Mouse (Mus musculus) kidney, postnatal 36 days (tissue): ENCODE results near the gene Zfp341.

Experiments used
- DNase-seq, 2 experiments: peaks; one replicate each; pipeline ENCODE4 v3.0.0; 2021 to 2022; ENCODE audit warnings: mixed read lengths in 2 of 2

Zfp341 gene

GRCm38 (mm10) chr2:154635826-154636225 is 22.7 kb downstream of the Zfp341 start:
- no peak for DNase-seq

GRCm38 (mm10) chr2:154638521-154638920 is 25.4 kb downstream of the Zfp341 start:
- no peak for DNase-seq

- no peak for DNase-seq
Measured at GRCm38 (mm10) chr2:154639115-154639514, 26.0 kb downstream of the Zfp341 start.

GRCm38 (mm10) chr2:154641176-154641575 is 28.1 kb downstream of the Zfp341 start:
- DNase-seq: no peak

GRCm38 (mm10) chr2:154642005-154642459 is 28.9 kb downstream of the Zfp341 start:
- DNase-seq: no peak

GRCm38 (mm10) chr2:154642712-154643385 is 29.8 kb downstream of the Zfp341 start:
- DNase-seq: no peak

GRCm38 (mm10) chr2:154646634-154647033 is 33.5 kb downstream of the Zfp341 start:
- peak; percentile 20 to 68 for DNase-seq

- DNase-seq: peak; percentile 72 to 78
Measured at GRCm38 (mm10) chr2:154648086-154648485, 35.0 kb downstream of the Zfp341 start.

- DNase-seq: no peak
Measured at GRCm38 (mm10) chr2:154650404-154650803, 37.3 kb downstream of the Zfp341 start.

- DNase-seq: peak; percentile 72 to 74
Measured at GRCm38 (mm10) chr2:154651363-154651762, 38.3 kb downstream of the Zfp341 start, which contains the start of gene Chmp4b. TSS of gene Chmp4b (plus strand) at chr2:154651705.

GRCm38 (mm10) chr2:154654976-154655375 is 41.9 kb downstream of the Zfp341 start:
- DNase-seq: no peak

- no peak for DNase-seq
Measured at GRCm38 (mm10) chr2:154655878-154656414, 42.8 kb downstream of the Zfp341 start.

GRCm38 (mm10) chr2:154656710-154657485 is 43.8 kb downstream of the Zfp341 start:
- peak; percentile 98 to 99 for DNase-seq

GRCm38 (mm10) chr2:154657486-154658237 is 44.6 kb downstream of the Zfp341 start:
- peak; percentile 34 to 59 for DNase-seq

GRCm38 (mm10) chr2:154659070-154659469 is 46.0 kb downstream of the Zfp341 start:
- no peak for DNase-seq

- DNase-seq: no peak
Measured at GRCm38 (mm10) chr2:154659531-154660074, 46.5 kb downstream of the Zfp341 start.

- no peak for DNase-seq
Measured at GRCm38 (mm10) chr2:154668680-154669079, 55.6 kb downstream of the Zfp341 start.

GRCm38 (mm10) chr2:154670106-154670505 is 57.0 kb downstream of the Zfp341 start:
- no peak for DNase-seq

- DNase-seq: no peak
Measured at GRCm38 (mm10) chr2:154670741-154671140, 57.6 kb downstream of the Zfp341 start.

GRCm38 (mm10) chr2:154674008-154674407 is 60.9 kb downstream of the Zfp341 start:
- DNase-seq: no peak

GRCm38 (mm10) chr2:154676653-154677609 is 63.8 kb downstream of the Zfp341 start:
- peak; percentile 48 to 52 for DNase-seq
